Mouse (Mus musculus) heart, postnatal 0 days (tissue): Measurements from ENCODE around the gene Mdm1. TPM values are rescaled to one million over a fixed set of nuclear protein-coding genes. Genes with fewer than 3 reads are reported as not detected.

ENCODE experiments used
- ATAC-seq: fragments of 200-750 bp; cut with Nextera tagmentation; 2 replicates; pipeline ENCODE4 v1.8.0; 2017; ENCODE audit warnings: low read depth, moderate number of reproducible peaks, moderate library complexity; ENCODE audit not compliant: insufficient read depth
- DNase-seq: peaks from one replicate; pipeline ENCODE4 v3.0.0-alpha.2; 2016; ENCODE audit warnings: low spot score
- H3K27ac ChIP-seq: fragments of 300-500 bp; sonication (generic); 2 replicates; pipeline ENCODE4 v1.5.1; 2014; ENCODE audit warnings: low read depth, mild to moderate bottlenecking
- H3K27me3 ChIP-seq: fragments of 300-500 bp; sonication (generic); 2 replicates; pipeline ENCODE4 v1.6.1; 2014; ENCODE audit warnings: low read length, mixed read lengths; ENCODE audit not compliant: control insufficient read depth, insufficient read depth
- H3K36me3 ChIP-seq: fragments of 300-500 bp; sonication (generic); replicated peaks from 2 replicates; pipeline ENCODE4 v1.6.1; 2014; ENCODE audit warnings: low read length, mixed read lengths; ENCODE audit not compliant: control insufficient read depth, insufficient read depth
- H3K4me1 ChIP-seq: fragments of 300-500 bp; sonication (generic); 2 replicates; pipeline ENCODE4 v1.6.1; 2014; ENCODE audit warnings: antibody characterized with exemption; ENCODE audit not compliant: control insufficient read depth, insufficient read depth
- H3K4me2 ChIP-seq: fragments of 300-500 bp; sonication (generic); 2 replicates; pipeline ENCODE4 v1.6.1; 2014; ENCODE audit warnings: low read depth, mild to moderate bottlenecking, low read length, moderate library complexity
- H3K4me3 ChIP-seq: fragments of 300-500 bp; sonication (generic); 2 replicates; pipeline ENCODE4 v1.5.1; 2014; ENCODE audit warnings: low read depth, low read length
- H3K9ac ChIP-seq: fragments of 300-500 bp; sonication (generic); replicated peaks from 2 replicates; pipeline ENCODE4 v1.6.1; 2014; ENCODE audit warnings: low read depth, low read length, mixed read lengths
- H3K9me3 ChIP-seq: fragments of 300-500 bp; sonication (generic); replicated peaks from 2 replicates; pipeline ENCODE4 v1.6.1; 2016; ENCODE audit warnings: low read length; ENCODE audit not compliant: control insufficient read depth
- CTCF ChIP-seq: IDR thresholded peaks from 2 replicates; pipeline ENCODE4 v1.5.1; 2016; ENCODE audit warnings: antibody characterized with exemption, control low read depth, low read depth
- EP300 ChIP-seq: IDR thresholded peaks from 2 replicates; pipeline ENCODE4 v1.6.1; 2016; ENCODE audit warnings: antibody characterized with exemption, low read depth
- WGBS: fragments of 180-500 bp; shearing (Covaris S2); extraction: QIAGEN DNeasy Blood & Tissue Kit; methylation state at CpG from one replicate; pipeline ENCODE4 v1.1.7; 2014; 5-methylcytosine and 5-hydroxymethylcytosine counted together
- polyA plus RNA-seq: library from polyadenylated mRNA; unstranded; fragments of >200 nt; fragmentation: Nextera tagmentation; extraction: Ambion mirVana; gene quantifications from 2 replicates; pipeline ENCODE4 v1.2.1, GENCODE M21; 2015
- total RNA-seq: library from RNA; depleted of rRNA; stranded (reverse); fragments of >200 nt; gene quantifications from 2 replicates; pipeline ENCODE4 v1.2.3, GENCODE M21; 2014; ENCODE audit warnings: low replicate concordance

Gene Mdm1
- total and polyA plus RNA-seq, 2 experiments from 2014 or later = 8.0 to 8.9 TPM

DNA sequence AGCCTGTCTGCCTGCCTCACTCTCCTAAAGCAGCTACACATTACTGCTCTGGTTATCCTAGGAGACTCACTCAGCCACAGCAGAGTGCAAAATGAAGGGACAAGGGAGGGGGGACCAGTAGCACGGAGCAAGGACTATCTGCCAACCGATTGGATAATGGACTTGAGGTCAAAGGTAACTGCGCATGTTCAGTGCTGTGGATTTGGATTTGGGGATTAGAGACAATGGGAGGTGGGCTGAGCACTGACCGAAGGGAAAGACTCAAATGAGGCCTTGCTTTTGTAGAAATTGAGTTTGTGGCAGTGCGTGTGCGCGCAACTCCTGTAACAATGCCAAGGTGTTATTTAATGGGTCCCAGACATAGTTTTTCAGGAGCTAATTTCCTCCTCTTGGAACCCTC is 16.4 kb upstream of the Mdm1 start:
- Histone ChIP-seq H3K27ac (no peak overlapping the region), H3K36me3 (no peaks in the 10 kb centered on the region), H3K4me2 (no peak overlapping the region), H3K9me3 (no peaks in the 10 kb centered on the region), H3K4me3 (no peak overlapping the region), H3K4me1 (no peaks in the 10 kb centered on the region), H3K27me3 (peaks cover 11% of the 10 kb centered on the region; the same call in 1 of the 2 replicates), H3K9ac (no peak overlapping the region)
- ATAC-seq (no peak), DNase-seq (no peak)
- no peak for TF ChIP-seq EP300
- no peak for TF ChIP-seq CTCF
- WGBS = 94% methylated on average over 7 of the region's 7 CpGs

DNA sequence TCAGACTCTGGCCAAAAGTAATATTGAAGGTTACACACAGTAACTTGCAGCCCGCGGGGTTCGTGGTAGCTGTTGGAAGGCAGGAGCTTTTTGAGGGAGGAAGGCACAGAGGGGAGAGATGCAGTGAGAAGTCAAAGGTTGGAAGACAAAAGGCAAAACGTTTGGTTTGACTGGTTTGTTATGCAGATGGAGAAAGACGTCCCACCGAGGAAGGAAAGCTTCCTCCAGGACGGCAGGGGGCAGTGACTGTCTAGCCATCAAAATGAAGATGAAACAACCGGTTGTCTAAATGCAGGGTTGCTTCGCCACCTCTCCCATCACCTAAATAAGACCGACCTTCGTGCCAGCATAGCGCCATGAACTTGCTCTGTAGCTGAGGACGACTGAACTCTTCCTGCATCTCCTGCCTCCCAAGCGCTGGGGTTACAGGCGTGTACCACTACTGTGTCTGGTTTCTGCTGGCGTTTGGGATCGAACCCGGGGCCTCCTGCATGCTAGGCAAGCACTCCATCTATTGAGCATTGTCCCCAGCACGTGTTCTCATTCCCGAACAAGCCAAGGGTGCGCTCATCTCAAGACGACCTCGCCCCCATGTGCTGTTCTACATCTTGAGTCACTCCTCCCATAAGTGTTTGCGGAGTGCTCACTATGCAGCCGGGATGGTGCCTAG is 15.7 kb upstream of the Mdm1 start:
- 72% methylated on average over 25 of the region's 25 CpGs for WGBS
- no peak overlapping the region for H3K4me3 ChIP-seq
- no peaks in the 10 kb centered on the region for H3K36me3 ChIP-seq
- TF ChIP-seq CTCF = no peak
- TF ChIP-seq EP300 = no peak
- ATAC-seq (no peak), DNase-seq (no peak)
- H3K4me2 ChIP-seq = no peak overlapping the region
- no peaks in the 10 kb centered on the region for H3K9me3 ChIP-seq
- H3K4me1 ChIP-seq = no peaks in the 10 kb centered on the region
- H3K27ac ChIP-seq = no peak overlapping the region
- H3K27me3 ChIP-seq = peaks cover 11% of the 10 kb centered on the region; the same call in 1 of the 2 replicates
- no peak overlapping the region for H3K9ac ChIP-seq

GRCm38 (mm10) chr10:118129001-118129682 is 12.5 kb upstream of the Mdm1 start:
- Histone ChIP-seq H3K4me2 (no peak overlapping the region), H3K36me3 (no peaks in the 10 kb centered on the region), H3K4me1 (no peaks in the 10 kb centered on the region), H3K4me3 (no peak overlapping the region), H3K9me3 (no peaks in the 10 kb centered on the region), H3K27me3 (peaks cover 11% of the 10 kb centered on the region; the same call in 1 of the 2 replicates), H3K9ac (no peak overlapping the region), H3K27ac (no peak overlapping the region)
- TF ChIP-seq EP300 = no peak
- TF ChIP-seq CTCF = no peak
- ATAC-seq (no peak), DNase-seq (no peak)
- WGBS = 48% methylated on average over 20 of the region's 20 CpGs

DNA sequence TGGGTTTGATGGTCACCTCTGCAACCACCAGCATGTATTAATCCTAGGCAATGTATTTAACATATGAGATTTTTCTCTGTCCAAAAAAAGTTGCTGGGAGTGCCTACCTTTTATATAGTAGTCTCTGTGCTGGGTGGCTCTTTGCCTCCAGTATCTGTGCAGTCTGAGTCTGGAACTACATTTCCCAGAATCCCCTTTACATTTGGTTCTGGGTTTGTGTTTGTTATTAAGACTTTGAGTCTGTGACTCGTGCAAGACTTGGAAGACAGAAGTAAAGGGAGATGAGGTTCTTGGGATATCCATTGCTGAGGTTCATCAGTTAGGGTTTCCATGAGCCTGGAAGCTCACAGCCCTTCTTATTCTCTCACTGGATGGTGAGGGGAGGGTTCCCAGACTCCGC is 11.6 kb upstream of the Mdm1 start:
- peaks cover 11% of the 10 kb centered on the region; the same call in 1 of the 2 replicates for H3K27me3 ChIP-seq
- ATAC-seq = no peak
- no peaks in the 10 kb centered on the region for H3K9me3 ChIP-seq
- TF ChIP-seq EP300 (no peak), CTCF (no peak)
- no peaks in the 10 kb centered on the region for H3K4me1 ChIP-seq
- H3K36me3 ChIP-seq = no peaks in the 10 kb centered on the region
- no peak overlapping the region for H3K4me3 ChIP-seq
- WGBS = 45% methylated on average over 2 of the region's 2 CpGs
- DNase-seq = no peak
- no peak overlapping the region for H3K4me2 ChIP-seq
- H3K9ac ChIP-seq = no peak overlapping the region
- H3K27ac ChIP-seq = no peak overlapping the region

- Histone ChIP-seq H3K9me3 (no peaks in the 10 kb centered on the region), H3K27ac (no peak overlapping the region), H3K4me2 (no peak overlapping the region), H3K36me3 (no peaks in the 10 kb centered on the region), H3K27me3 (peaks cover 11% of the 10 kb centered on the region; the same call in 1 of the 2 replicates), H3K4me3 (no peak overlapping the region), H3K9ac (no peak overlapping the region), H3K4me1 (no peaks in the 10 kb centered on the region)
- ATAC-seq = no peak
- TF ChIP-seq EP300 = no peak
- TF ChIP-seq CTCF = no peak
- 65% methylated on average over 6 of the region's 6 CpGs for WGBS
- no peak for DNase-seq
Measured at GRCm38 (mm10) chr10:118132993-118133392, 8.6 kb upstream of the Mdm1 start.
